Mouse (Mus musculus) thymus, adult 18-20 months (tissue): ENCODE data around the gene Phf2.
"Not testable (repeated sequence)": the region's sequence is repeated elsewhere in the genome, so short reads cannot be mapped to it uniquely, and the experiment has no call there.

Experiments
- DNase-seq, 2 experiments: peaks; one replicate each; pipeline ENCODE4 v3.0.0; 2022; ENCODE audit warnings: mixed read lengths in 2 of 2

Phf2 gene

DNA sequence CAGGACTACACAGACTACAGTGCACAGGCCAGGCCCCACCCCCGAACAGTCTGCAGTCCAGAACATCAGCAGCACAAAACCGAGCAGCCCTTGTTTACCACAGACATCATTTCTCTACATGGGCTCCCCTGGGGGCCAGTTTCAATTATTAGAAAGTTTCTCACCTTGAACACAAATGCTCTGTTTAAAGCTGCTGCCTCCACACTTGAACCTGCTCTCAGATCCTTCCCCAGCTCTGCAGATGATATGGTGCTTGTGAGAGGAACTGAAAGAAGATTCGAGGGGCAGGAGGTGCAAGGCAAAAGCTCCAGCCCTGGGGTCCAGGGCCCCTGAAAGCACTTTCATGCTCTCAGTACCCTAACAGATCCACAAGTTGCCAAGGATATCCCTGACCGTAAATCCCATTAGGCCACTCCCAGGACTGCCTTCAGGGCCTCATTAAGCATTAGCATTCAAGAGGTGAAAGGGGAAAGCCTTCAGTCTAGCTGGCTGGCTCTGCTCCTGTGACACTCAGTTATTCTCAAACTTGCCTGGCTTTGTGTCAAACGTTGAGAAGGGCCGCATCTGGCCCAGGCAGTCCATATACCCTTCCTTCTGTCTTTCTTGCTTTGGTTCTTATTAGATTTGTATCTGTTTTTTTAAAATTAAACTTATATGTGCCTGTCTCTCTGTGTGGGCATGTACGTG, 13.5 kb downstream of the Phf2 start:
- no peak for DNase-seq

DNA sequence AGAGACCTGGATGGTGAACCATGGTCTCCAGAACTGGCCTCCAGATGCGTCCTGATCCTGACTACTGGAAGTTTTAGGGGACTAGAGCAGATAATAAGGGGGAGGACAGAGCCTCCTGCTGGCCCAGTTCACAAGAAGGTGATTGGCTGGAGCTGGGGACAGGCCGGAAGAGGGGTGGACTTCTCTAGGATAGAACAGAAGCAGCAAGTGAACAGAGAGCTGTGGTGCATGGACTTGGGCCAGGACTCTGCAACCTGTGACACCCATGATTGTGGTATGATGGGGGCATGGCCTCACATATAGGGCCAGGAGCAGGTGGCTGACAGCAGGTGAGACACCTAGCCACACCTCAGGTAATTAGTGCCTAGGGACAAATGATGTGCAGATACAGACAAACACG, 17.0 kb downstream of the Phf2 start:
- DNase-seq: no peak

DNA sequence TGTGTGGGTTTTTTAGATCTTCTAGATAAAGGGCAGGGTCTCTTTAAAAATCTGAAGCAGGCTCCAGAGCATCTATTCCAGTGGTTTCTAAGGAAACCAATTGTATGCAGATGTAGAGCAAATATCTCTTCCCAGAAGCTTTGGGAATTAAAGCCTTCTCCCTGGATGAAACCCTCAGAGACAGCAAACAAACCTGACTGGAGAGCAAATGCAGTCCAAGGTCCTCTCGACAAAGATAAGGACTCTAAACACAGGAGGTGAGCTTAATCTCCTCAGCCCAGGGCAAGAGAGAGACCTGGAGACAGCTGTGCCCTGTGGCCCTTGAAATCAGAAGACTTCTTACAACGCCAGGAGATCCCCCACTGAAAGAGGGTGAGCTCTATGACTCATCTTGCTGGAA, 17.4 kb downstream of the Phf2 start:
- DNase-seq: no peak

DNA sequence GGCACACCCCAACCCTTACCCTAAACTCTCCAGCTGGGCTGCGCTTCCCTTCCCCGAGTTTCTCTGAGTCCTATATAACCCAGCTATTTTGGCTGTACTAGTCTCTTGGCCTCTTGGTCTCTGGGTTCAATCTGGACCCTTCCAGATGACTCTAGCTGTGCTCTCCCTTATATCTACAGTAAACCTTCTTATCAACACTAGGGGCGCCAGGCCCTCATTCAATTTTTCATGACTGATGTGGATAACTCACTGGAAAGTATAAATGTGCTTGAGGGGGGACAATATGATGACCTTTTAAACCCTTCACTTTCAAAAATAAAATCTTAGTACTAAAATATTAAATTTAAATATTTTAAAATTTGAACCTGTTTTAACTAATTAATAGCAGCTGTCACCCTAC, 18.1 kb downstream of the Phf2 start:
- no peak for DNase-seq

DNA sequence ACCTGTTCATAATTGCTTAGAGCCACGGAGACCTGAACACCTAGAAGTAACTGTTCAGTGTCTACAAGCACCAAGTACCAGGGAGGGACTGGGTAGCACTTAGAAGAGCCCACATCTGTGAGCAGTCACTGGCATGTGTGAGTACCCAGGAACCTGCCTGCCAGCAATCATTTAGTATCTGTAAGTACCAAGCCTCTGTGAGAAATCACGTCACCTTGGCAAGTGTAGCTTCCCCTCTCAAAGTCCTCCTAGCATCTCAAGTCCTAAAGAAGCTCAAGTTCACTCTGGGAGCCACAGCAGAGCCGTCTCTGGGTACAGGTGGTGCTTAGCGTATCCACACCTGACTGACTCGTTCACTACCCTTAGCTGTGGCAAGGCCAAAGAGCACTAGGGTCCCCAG, 19.2 kb downstream of the Phf2 start:
- DNase-seq: no peak

DNA sequence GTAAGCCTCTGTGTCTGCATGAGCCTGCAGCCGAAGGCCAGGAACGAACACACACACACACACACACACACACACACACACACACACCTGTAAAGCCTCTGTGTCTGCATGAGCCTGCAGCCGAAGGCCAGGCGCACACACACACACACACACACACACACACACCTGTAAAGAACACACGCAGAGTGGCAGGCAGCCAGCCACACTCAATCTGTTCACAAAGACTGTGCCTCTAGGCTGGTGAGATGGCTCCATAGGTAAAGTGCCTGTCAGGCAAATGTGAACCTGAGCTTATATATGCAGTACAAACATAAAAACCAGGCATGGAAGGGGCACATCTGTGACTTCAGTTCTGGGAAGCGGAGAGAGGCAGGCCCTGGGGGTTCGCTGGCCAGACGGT, 20.1 kb downstream of the Phf2 start:
- DNase-seq: no peak

DNA sequence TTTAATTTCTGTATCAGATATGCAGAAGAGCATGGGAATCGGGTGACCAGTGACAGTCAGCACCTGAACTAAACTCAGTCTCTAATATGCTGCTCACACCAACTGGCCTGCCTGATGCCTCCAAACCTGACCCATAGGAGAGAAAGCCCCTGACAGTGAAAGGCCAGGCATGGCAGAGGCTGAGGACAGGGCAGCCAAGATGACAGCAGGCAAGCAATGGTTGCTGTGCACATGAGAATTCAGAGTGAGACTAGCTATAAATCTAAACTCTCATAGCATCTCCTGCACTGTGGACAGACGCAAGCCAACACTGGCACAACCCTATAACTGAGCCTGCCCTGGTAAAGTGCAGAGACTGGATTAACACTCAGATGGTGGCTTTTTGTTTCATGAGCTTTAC, 20.6 kb downstream of the Phf2 start:
- DNase-seq: no peak

DNA sequence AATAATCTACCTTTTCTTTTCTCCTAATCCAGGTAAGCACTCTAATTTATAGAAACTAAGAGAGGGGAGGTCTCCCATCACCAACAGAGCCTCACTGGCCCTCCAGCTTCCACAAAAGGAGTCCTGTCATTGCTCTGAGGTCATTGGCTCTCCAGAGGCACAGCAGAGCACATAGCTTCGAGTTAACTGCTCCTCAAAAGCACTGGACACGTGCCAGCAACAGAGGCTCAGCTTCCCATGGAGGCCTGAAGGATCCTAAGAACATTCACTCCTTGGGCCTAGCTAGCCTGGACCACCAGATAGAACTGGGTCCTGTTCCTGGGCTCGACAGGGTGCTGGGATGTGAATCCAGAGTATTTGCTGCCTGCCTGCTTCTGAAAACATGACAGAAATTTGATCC, 21.8 kb downstream of the Phf2 start:
- no peak for DNase-seq

DNA sequence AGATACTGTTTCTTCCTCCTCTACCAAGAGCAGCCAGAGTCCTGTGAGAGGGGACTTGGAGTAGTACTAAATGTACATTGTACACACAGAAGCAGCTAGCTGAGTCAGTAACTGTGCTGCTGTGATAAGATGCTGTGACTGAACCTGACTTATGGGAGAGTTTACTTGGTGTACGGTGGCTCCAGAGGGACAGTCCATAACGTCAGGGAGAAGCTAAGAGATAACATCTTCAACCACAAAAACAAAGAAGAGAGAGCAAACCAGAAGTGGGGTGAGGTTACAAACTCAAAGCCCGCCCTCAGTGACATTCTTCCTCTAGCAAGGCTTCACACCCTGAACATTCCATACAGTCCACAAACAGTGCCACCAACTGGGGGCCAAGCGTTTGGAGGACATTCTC, 25.6 kb downstream of the Phf2 start:
- peak in 1 of 2 experiments; percentile 60 for DNase-seq

DNA sequence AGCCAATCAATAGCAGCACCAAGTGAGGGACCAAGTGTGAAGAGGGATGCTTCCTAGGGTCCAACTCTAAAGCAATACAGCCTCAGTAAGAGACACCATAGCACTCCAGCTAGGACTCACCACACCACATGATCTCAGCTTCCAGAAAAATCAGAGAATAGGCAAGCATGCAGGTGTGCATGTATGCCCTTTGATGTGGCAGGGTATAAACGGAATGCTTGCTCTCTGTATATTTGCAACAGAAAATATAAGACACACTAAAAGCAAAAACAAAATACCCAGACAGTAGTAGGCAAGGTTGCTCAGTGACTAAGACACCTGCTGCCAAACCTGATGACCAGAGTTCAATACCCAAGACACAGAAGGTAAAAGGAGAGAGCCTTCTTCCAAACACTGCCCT, 27.4 kb downstream of the Phf2 start:
- DNase-seq: peak in 1 of 2 experiments; percentile 70

DNA sequence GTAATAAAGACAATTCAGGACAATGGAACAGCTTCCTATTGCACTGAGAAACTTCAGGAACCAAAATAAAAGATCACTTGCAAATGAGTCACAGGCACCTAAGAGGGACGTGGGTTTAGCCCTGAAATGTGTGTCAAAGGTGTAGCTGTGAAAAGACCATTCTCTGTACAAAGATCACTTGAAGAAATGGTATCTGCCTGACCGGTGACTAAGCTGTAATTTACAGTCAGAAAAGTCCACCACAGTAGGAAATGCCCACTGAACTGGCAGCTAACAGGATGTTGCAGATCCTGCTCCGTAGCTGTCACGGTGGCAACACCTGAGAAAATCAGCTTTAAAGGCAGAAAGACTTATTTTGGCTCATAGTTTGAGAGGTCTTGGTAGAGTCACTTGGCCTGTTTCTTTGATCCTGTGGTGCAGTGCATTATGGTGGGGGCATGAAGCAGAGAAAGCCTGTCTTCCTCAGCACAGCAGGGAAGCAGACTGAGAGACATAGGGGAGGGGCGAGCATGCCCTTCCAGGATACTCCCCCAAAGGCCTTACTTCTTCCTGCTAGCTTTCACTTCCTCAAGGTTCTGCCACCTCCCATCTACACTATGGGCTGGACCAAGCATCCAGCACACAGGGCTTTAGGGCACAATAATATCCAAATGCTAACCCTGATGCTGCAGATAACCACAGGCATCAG, 28.9 kb downstream of the Phf2 start:
- DNase-seq: no peak

DNA sequence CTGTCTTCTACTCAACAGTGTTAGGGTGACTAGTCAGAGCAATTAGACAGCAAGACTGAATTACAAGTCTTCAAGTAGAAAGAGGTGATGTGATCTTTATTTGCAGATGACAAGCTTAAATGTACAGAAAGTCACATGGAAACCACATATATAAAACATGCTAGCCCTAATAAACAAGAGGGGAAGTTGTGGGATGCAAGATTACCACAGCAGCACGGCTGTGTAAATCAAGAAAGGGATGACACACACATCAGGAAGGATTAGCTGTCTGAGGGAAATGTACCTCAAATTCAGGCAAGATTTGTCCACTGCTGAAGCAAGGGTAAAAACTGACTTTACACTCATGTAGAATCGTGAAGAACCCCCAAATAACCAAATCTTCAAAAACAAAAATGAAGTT, 32.6 kb downstream of the Phf2 start:
- DNase-seq: no peak

DNA sequence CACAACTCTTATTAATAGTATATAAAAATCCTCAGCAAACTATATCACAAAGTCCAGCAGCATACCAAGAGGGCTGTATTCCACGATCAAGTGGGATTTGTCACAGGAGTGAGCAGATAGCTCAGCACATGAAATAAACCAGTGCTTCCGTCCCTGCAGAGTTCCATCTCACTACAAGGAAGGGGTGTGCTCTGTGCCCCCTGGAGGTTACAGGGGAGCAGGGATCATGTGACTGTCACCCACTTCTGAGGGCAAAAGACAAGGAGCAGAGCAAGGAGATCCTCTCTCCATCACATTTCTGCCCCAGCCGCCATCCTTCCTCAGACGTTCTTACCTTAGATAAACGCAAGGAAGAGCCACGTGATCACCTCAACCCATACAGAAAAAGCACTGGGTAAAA, 33.4 kb downstream of the Phf2 start:
- peak in 1 of 2 experiments; percentile 58 for DNase-seq

DNA sequence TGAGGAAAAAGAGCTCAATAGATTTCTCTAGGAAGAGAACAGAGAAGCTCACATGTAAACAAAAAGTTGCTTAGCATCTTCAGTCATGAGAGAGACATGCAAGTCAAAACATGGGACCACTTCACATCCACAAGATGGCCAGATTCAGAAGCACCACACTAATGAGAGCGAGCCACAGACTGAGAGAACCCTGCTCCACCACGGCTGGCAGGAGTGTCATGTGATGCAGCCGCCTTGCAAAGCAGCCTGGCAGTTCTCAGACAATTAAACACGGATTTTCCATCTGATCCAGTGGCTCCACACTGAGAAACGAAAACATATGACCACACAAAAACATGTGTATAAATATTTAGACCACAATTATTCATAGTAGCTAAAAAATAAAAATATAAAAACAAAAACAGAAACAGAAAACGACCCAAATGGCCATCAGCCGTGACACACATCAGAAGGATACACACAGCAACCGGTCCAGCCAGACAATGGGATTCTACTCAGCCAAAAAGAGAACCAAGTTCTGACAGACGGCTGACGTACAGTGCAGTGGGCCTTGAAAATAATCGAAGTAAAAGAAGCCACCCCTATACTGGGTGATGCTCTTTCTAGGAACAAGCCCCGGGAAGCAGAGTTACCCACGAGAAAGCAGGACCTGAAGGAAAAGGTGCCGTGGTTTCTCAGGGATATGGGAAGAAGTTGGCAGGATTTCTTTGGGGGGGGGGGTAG, 40.2 kb downstream of the Phf2 start:
- no peak for DNase-seq

DNA sequence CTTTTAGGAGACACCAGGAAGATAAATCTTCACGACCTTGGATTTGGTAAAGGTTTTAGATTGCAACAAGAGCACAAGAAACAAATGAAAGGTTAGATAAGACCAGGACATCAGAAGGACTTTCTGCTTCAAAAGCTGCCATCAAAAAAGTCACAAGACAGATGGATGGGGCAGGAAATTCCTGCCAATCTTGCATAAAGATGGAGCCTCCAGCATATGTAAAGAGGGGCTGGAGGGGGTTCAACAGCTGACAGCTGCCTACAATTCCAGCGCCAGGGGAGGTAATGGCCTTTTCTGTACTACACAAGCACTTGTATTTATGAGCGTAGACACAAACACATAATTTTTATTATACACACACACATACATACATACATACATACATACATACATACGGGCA, 41.1 kb downstream of the Phf2 start:
- no peak for DNase-seq

DNA sequence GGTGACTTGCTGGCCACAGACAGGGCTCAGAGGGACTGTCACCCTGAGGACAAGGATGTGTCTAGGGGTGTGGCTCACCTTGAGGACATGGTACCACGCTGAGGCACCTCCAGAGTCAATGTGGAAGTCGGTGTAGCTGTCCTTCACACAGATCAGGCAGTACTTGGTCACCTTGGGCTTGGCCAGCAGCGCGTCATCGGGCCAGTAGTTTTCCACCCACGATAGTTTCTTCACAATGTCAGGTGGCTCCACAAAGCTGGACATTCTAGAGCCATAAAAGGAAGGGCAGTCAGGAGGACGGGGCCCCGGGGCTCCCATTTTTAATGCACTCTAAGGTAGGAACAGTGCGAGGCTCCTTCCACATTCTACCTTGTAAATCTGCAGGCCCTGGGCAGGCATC, 48.0 kb downstream of the Phf2 start:
- no peak for DNase-seq

DNA sequence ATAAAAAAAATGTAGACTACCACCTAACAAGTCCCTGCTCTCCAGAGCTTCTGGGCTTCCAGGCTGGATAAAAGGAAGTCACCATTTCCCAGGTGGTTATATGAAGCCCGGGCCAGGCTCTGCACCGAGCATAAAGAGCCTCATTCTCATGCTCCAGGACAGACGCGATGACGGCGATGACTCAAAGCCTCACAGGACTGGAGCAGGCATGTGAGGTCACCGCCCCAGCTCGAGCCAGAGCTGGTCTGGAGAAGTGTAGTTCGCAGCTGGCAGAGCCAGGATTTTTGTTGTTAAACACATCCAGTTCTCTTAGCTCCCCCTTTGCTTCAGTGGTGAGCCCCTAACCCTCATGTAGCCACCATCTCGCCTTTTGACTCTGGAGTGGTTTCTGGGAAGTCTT, 48.6 kb downstream of the Phf2 start:
- DNase-seq: no peak

DNA sequence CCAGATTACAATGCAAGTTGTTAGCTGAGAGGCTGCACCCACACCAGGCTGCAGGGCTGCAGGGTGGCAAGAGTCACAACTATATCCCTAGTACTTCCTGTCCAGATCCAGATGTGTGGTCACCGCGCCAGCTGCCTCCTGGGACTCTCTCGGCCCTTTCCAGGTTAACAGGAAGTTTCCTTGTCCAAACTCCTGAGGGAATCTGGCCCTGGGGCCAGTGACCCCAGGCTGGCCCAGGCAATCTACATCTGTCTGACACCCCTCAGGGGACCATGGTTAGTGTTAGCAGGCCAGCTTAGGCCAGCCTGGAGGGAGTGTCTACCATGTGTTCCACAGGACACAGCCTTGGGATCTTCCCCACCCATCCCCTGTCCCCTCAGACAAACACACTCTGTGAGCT, 51.8 kb downstream of the Phf2 start:
- DNase-seq: no peak

DNA sequence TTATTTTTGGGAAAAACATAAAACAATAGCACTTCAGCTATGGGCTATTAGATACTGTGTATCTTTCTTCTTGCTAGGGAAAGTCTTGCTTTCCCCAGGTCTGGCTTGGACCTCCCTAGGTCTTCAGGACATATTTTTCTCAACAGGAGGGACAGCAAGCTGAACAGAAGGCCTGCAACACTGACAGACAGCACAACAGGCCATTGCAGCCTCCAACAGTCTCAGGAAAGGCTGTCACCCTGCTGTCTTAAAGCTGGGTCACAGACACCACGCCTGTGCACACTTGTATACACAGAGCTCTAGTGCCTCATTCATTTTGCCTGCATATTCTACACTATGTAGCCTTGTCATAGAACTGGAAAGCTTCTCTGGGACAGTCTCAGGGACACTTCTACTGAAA, 56.5 kb downstream of the Phf2 start:
- no peak for DNase-seq

DNA sequence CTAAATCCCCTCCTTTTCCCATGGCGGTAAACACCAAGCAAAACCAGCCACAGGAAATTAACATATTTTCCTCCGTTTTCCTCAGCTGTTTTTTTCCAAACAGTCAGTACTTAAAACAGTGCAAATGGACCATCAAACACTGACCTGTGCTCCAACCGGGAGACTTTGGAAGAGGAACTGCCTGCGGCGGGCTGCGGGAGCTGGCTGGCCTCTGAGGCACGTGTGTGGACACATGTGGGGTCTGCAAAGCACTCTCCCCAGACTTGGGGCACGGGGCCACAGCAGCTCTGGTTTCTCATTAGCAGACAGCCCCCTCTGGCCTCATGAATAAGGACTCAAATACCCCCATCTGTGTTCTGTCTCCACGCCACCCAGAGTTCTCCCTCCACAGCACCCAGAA, 59.9 kb downstream of the Phf2 start:
- no peak for DNase-seq

DNA sequence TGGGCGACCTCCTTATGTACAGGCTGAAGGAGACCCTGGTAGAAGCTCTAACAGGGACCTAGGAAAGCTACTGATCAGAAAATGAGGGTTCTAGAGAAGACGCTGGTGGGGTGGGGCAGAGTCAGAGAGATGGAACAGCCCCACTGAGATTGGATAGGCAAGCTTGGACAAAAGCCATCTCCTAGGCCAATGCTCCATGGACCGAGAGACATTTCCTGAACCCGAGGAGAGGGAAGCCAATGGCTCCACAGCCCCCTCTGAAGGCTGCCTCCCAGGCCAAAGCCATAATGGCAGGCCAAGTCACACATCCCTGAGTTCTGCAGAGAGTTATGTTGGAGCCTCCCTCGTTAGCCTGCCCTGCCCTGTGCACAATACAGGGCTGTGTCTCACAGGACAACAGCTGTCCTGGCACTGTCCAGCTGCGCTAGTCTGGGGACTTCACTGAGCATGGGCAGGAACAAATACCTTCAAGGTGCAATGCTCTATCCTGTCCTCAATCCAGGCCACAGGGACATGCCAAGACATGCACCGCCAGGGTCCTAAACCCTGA, 60.6 kb downstream of the Phf2 start:
- DNase-seq: no peak

DNA sequence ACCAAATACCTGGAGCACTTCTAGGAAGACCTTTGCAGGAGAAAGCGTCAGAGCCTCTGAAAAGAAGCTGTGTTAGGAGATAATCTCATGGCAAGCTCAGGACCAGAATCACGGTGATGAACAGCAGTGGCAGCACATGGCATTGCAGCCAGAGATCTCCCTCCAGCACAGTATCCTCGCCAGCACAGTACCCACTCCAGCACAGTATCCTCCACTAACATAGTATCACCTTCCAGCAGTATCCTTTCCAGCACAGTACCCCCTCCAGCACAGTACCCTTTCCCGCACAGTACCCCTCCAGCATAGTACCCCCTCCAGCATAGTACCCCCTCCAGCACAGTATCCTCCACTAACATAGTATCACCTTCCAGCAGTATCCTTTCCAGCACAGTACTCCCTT, 61.3 kb downstream of the Phf2 start:
- DNase-seq: not testable (repeated sequence)

DNA sequence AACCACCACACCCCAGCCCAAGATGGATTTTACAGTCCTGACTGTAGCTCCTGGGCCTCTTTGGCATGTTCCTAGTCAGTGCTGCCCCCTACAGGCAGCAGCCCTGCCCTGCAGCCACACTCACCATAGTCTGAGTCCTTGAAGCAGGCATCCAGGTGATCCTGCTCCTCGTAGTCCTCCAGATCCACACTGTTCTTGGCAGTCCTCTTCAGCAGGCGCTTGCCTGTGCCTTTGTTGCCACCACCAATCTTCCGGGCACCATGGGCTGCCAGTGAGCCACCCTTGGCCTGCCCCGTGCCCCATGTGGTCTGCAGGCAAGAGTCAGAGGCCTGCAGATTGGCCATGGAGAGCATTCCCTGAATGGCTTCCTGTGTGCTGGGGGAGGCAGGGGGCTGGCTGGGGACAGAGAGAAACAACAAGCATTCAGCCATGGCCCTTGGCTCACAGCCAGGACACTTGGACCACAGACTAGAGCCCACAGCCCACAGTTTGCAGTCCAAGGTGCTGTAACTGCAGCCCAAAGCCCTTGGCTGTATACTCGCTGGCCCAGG, 63.4 kb downstream of the Phf2 start:
- peak in 1 of 2 experiments; percentile 27 for DNase-seq

DNA sequence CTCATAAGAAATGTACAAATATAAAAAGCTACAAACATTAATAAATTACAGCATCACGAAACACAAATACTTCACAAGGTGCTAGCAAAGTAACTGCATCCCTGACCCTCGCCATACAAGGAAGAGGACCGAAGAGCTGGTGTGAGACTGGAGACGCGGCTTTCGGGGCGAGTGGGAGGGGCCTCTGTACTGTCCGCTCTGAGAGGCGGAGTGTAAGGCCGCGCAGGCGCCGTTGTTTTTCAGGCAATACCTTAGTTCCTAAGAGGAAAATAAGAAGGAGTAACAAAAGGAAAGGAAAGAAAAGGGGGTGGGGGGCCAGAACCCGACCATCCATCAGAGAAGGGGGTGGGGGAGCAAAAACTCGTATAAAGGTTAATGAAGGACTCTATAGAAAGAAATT, 68.7 kb downstream of the Phf2 start:
- no peak for DNase-seq
